Mouse (Mus musculus) heart, postnatal 4 days (tissue): Measurements from ENCODE around the gene Fbxo7. TPM values are rescaled to one million over a fixed set of nuclear protein-coding genes. Genes with fewer than 3 reads are reported as not detected.
"Not testable (repeated sequence)": the region's sequence is repeated elsewhere in the genome, so short reads cannot be mapped to it uniquely, and the experiment has no call there.

Source experiments
- DNase-seq: peaks from one replicate; pipeline ENCODE4 v3.0.0; 2021
- total RNA-seq, 2 experiments: library from RNA; stranded (reverse); gene quantifications; 2 replicates each; pipeline ENCODE4 v1.2.3; 2021

Gene Fbxo7
- 10 to 100 TPM; 15.5 to 16.4 TPM for total RNA-seq

DNA sequence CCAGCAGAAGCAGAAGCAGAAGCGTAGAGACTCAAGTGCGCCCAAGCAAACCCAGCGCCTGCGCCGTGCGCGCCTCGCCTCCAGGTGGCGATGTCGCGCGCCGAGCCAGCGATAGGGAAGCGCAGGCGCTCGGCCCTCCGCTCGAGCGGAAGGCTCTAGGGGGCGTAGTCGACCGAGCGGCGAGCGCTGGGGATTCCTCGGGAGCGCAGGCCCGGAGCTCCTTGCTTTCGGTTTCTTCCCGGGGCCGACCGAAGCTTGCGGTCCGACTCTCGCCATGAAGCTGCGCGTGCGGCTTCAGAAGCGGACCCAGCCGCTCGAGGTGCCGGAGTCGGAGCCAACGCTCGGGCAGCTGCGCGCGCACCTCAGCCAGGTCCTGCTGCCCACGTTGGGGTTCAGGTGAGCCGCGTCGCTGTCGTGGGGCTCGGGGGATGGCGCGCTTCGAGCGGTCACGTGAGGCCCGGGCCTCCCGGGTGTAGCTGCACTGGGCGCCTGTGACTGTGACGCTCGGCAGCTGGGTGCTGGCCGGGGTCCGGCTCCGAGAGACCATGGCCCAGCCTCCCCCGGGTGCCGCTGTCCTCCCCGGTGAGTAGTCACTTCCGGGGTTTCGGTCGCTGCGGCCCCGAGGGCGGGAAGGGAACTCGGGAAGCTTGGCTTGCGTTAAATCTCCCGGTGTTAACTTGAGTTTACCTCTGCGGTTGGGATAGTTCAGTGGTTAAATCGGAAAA, at the start of gene Fbxo7:
Gene Fbxo7 (plus strand): TSS at position 224 of the 725 bp plus-strand sequence.
- peak; percentile 91 for DNase-seq

DNA sequence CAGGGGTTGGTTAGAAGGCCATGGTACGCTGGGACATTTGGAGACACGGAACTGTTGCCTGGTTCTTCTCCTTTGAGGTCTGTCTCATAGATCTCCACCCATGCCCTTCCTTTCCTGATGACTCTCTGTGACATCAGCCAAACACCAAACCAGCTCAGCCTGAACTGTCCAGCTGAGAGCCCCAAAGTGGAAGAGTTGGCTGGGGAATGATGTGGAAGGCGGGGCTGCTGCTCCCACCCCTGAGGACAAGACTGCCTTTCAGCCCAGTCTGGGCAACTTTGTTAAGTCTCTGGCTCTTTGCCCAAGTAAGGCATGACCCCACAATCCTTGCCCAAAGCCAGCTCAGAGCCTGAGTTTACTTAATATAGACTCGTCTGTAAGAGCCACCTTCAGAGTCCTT, 48.9 kb upstream of the Fbxo7 start:
- no peak for DNase-seq

DNA sequence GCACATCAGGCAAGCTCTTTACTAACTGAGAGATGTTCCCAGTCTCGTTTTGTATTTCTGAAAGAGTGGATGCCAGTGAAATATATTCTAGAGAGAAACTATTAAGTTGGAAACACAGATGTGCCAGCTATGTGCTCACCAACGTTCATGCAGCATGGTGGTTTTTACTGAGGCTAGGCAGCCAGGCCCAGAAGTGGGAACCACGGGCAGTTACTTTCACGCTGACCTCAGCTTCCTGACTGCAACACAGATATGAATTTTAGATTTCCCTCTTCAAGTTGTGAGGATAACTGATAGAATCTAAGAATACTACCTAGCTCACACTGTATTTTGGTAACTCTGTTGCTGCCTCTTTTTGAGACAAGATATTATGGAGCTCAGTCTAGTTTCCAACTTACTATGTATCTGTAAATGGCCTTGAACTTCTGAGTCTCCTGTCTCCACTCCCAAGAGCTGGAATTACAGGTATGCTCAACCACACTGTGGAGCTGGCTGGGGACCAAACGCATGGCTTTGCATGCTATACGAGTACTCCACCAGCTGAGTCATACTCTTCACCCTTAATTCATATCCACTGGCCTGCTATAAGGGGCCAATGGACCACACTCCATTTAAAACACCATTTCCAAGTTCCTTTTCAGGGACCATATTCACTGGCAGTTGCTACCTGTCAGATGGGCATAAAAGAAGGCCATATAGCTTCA, 32.2 kb upstream of the Fbxo7 start:
- no peak for DNase-seq

DNA sequence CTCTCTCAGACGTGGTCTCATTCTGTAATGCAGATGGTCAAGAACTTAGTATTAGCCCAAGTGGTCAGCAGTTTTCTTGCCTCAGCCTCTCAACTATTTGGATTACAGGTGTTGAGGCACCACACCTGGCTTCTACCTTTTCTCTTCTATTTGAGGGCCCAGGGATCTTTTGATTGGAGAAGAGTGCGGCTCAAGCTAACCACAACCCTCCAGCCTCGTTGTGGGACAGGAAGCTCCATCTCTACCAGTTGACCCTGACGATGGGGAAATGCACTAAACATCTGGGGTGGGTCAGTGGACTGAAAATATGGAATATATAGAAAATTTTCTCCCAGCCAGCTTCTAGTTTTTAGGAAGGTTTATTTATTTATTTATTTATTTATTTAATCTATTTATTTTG, 29.4 kb upstream of the Fbxo7 start:
- no peak for DNase-seq

DNA sequence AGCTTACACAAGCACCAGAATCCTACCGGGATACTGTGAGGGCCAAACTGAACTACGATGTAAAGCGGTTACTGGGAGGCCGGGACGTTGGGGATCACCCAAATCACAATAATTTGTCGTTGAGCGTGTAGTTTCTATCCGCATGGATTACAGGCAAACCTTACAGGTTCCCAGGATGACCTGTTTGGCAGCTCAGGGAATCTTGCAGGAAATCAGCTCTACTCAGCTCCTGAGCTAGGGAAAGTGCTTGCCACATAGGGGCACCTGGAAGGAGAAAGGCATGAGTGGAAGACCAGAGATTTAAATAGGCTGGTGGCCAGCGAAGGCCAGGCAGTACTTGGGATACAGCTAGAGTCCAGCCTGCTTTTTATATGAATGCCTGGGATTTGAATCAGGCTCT, 27.9 kb upstream of the Fbxo7 start:
- no peak for DNase-seq

DNA sequence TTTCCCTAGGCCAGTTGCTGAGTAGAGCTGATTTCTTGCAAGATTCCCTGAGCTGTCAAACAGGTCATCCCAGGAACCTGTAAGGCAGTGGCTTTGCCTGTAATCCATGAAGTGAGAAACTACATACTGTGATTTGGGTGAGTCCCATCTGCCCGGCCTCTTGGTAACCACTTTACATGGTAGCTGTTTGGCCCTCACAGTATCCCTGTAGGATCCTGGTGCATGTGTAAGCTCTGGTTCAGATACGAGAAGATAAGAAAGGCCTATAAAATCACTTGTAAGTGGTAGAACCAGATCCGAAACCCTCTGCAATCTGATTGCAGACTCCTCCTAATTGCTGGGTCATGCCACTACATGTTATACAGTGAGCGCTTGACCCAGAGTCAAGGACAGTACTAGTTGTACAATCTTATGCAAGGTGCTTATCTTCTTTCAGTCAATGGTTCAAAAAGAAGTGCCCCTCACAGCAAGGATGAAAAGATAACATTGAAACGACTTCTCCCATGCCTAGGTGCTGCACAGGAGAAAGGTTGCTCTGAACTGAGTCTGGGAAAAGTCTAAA, 27.1 kb upstream of the Fbxo7 start:
- DNase-seq = no peak

DNA sequence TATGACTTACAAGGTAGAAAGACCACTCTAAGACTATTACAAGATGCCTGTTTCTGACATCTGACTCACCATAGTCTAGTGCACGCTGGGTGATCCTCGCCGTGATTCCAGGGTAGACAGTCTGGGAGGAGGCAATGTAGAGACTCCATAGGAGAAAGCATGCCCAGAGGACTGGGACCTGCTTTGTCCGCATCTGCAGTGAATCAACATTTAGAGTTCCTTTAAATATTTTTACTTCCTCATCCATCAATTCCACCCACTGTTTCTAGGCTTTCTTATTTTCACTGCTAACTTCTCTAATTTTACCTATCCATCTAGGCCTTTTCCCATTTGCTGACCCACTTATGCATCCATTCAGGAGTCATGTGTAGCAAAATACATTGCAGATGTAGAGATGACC, 21.3 kb upstream of the Fbxo7 start:
- DNase-seq = no peak

DNA sequence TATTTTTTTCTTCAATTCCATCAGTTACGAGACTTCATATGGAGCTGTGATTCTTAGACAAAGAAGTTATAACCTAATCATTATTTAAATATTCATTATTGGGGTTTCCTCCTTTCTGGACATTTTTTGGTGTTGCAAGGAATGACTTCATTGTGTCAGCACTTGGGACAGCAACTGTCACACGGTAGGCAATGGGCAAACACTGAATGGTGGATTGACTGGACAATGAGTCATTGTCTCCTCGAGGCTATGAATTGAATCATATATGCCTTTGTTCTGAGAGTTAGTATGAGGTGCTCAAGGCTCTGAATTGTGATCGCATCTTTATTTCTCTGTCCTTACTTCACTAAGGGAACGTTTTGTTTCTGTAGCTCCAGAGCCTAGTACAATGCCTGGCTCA, 15.3 kb upstream of the Fbxo7 start:
- DNase-seq = no peak

DNA sequence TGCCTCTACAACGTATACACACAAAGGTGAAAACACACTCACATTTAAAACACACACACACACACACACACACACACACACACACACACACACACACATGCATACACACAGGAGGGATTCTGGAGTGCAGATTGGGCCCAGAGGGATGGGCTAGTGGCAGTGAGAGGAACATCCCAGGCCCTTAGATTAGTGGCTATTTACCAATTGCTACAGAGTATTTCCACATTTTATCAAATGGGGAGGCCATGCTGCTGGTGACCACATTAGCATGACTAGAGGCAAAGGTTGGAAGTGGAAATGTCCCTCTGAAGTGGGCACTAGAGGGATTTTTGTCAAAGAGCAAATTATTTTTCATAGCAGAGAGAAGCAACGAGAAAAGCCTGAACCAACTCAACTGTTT, 12.1 kb upstream of the Fbxo7 start:
- DNase-seq = no peak

DNA sequence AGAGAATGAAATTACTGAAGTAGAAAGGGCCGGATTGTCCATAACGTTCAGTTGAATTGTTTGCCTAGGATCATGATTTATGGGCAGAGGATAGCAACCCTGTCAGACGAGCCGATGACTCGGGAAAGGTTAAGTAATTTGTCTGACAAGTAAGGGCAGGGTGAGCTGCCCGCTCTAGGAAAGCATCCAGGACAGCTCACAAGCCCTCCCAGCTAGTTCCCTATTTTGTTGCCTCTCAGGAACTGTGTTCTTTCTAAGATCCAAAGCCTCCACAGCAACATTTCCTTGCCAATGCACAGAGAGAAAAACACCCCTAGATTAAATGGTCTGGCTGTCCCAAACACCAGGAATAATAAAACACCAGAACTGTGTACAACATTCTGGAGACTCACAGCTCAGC, 11.1 kb upstream of the Fbxo7 start:
- DNase-seq = no peak

DNA sequence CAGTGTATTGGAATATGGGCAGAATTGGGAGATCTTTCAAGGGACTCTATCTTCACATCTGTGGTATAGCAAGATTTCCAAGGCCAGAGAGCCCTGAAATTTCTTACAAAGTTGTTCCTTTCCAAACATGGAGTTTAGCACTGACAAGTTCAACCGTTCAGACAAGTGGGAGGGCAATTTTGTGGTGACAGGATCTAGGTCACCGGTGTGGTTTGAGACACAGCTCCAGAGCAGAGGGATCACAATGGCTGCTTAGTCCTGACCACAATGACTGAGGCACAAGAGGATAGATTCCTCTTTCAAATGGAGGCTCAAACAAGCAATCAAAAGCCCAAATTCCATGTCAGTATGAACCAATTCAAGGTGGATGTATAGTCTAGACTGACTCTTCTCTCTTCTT, 10.6 kb upstream of the Fbxo7 start:
- DNase-seq = no peak

DNA sequence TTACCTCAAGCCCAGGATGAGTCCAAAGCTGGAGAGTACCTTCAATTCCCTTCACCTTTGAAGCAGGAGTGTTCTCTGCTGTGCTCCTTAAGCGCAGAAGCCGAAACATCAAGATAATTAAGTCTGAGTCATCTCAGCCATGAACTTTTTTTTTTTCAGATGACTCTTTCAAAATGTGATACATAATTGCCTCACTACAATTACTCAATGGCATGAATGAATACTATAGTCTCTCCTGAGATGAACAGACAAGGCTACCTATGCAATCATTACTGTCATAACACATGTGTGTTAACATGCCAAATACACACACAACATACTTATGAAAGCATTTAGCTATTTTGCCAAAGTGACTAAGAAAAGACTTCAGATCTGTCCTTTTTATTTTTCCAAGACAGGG, 10.0 kb upstream of the Fbxo7 start, which contains the start of gene Bpifc:
Gene Bpifc (minus strand): TSS at position 115 of the 400 bp plus-strand sequence.
- DNase-seq = no peak

DNA sequence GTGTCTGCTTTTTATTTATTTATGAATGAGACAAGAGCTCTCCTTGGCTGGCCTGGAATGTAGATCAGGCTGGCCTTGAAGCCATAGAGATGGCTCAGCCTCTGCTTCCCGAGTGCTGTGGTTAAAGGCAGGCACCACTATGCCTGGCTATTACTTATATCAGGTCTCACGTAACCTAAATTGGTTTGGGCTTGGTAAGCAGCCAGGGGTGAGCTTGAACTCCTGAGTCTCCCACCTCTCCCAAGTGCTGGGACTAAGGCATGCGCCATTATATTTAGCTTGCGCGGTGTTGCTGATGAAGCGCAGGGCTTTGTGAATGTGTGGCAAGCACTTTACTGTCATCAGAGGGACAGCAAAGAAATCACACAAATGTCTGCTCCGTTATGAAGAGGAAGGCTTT, 4.0 kb upstream of the Fbxo7 start:
- DNase-seq = no peak

DNA sequence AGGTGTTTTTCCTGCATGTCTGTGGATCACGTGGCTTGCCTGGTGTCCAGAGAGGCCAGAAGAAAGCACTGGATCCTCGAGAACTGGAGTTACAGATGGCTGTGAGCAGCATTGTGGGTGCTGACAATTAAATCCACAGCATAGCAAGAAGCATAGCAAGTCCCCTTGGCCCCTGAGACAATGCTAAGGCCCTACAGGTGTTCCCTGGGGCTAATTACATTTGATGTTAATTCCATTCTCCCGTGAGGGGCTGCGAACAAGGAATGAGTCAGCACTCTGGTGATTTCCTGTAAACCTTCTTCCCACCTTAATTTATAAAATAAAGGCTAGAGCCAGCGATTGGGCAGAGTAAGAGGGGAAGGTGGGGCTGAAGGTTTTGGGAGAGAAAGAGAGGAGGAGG, 3.0 kb upstream of the Fbxo7 start:
- no peak for DNase-seq

DNA sequence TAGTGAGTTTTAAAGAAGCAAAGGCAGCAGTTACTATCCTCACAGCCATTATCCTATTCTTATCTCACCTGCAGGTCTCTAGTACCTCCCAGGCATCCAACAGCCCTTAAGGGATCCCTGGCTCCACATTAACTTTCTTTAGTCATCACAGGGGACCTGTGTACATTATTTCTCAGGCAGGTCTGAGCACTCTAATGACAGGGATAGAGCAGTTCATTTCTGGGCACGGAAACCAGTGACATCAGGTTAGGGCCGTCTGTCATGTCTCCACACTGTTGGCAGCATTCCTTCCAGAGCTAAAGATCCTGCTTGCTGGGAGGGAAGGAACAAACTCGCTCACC, 394 bp upstream of the Fbxo7 start:
- no peak for DNase-seq

DNA sequence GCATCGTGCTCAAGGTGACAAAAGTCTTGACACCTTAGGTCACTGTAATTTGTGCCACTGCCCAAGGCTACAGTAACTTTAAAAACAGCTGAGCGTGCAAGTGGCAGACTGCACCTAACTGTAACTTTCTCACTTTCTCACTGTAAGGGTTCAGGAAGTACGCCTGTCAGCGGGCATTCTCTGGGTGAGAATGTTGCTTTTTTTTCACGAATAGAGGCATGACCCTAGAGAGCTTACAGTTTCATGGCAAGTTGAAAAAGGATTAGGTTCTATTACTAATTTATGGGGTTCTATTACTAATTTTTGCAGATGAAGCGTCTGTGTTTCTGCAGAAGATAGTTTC, 673 bp downstream of the Fbxo7 start:
- no peak for DNase-seq

DNA sequence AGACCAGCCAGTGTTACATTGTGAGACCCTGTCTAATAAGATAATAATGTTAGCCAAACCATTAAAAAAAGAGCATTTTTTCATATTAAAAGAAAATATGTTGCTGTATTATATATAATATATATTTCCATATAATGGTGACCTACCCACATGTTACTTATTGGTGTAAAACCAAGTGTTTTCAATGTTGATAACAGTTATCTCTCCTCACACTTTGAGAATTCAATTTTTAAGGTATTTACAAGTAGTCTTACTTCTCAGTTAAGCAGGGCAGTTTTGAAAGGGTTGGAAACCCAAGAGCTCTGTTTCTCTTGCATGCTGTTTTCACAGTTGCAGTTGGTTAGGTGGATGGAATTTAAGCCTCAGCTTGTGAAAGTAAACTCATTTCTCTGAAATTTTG, 1.4 kb downstream of the Fbxo7 start:
- DNase-seq = no peak

DNA sequence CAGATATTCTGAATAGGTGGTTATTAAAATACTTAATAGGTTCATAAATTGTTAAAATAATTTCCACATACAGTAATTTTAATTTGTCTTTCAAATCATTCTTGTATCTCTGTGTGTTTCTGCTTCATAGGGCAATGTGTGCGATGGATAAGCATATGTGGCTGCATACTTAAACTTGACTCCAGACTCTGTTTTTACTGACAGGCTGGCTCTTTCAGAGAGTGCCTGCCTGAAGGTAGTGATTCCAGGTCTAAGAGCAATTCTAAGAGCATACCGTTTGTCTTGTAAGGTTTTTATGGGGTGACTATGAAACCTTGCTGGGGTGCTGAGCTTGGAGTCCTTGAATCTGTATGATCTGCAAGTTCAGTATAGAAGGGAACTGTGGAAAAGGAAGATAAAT, 4.1 kb downstream of the Fbxo7 start:
- DNase-seq = no peak

DNA sequence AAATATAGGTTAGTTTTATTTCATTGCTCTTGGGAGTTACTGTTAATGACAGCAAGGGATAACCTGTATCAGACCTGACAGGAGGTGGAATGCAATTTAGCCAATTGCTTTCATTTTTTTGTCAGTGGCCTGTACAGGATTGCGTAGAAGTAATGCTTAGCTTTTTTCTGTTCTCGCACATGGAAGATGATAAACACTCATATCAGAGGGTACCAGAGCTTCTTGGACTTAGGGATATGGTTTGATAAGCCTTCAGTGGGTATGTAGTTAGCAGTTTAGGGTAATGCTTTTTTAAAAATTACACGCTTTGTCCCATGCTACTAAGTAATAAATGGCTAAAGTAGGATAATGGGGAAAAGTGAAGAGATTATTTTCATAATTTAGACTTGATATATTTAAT, 4.6 kb downstream of the Fbxo7 start:
- DNase-seq = no peak

DNA sequence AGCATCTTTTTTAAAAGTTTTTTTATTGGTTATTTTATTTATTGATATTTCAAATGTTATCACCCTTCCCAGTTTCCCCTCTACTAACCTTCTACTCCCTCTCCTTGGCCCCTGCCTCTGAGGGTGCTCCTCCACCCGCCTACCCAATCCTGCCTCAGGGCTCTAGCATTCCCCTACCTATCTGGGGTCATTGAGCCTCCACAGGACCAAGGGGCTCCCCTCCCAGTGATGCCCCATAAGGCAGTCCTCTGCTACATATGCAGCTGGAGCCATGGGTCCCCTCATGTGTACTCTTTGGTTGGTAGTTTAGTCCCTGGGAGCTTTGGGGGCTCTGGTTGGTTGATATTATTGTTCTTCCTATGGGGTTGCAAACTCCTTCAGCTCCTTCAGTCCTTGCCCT, 5.0 kb downstream of the Fbxo7 start:
- DNase-seq = not testable (repeated sequence)

DNA sequence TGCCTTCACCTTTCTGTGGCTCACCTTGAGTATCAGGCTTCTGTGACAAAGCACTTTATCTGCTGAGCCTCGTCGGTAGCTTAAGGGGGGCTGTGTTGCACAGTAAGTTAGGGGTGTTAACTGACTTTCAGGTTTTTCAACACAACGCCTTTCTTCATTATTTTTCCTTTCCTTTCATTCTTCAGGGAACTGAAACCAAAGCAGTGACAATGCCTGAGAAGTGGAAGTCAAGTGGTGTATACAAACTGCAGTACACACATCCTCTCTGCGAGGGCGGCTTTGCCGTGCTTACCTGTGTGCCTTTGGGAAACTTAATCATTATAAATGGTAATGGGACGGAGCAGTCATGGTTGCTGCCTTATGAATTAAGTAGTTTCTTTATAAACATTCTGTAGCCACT, 9.0 kb downstream of the Fbxo7 start:
- no peak for DNase-seq

DNA sequence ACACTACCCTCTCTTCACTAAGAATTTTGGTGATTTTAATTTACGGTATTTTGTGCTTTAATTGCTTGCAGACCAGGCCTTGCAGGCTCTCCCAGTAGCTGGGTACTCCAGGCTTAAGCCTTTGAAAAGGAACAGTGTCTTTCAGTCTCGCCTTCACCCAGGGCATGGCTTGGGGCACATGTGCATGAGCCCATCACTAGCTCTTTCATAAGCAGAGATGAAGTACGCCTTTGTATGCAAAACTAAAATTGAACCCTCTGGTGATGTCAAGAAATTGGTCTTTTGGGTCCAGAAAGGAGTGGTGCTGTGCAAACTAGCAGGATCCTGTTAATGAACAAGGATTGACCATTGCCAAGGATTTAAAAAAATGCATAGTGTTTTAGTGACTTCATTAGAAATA, 10.7 kb downstream of the Fbxo7 start:
- no peak for DNase-seq

DNA sequence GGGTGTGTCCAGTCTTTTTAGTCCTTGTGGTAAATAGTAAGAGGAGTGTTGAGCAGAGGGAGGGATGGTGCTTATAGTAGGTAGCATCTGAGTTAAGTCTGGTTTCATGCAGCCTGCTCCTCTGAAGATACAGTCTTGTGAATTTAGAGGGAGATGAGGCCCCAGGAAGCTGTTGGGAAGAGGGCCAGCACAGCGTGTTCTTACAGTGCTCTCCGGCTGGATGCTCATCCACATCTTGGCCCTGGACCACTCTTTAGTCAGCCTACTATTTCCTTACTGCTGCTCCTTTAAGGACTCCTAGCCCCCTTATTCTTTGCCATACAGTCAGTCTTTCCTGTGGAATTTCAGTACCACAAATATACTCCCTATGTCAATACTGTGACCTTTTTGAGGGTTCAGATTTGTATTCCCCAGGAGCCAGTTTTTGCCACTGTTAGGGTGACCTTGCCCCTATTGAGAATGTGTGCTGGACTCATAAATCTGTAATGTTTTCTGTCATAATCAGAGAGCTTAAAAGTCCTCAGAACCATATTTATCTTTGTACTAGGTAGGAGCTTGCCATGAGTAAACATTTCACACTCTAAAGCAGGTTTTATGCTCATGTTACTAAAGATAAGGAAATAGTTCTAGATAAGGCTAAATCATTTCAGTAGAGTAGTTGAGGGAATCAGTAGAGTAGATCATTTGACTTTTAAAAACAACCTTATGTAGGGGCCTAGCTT, 12.4 kb downstream of the Fbxo7 start:
- no peak for DNase-seq

DNA sequence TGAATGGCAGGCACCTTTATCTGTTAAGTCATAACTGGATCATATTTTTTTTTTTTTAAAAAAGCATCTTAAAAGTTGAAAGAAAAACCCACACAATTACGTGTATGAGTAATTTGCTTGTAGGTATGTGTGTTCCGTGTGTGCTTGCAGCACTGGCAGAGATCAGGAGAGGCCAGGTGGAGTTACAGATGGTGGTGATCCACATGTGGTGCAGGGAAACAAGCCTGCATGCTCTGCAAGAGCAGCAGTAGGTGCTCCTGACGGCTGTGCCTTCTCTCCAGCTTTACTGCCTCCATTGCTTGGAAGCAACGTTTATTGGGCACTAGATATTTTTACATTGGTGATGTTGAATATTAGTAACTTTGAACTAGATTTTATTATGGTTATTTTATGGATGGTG, 21.9 kb downstream of the Fbxo7 start:
- no peak for DNase-seq
